Mouse (Mus musculus) urinary bladder, postnatal 25 days (tissue): ENCODE data around the gene Catip.
A peak's percentile ranks its signal among the peaks of the same experiment; 100 is the strongest.
"Not testable (repeated sequence)": the region's sequence is repeated elsewhere in the genome, so short reads cannot be mapped to it uniquely, and the experiment has no call there.

Experiments used
- DNase-seq: peaks from one replicate; pipeline ENCODE4 v3.0.0; 2022; ENCODE audit warnings: low spot score

Catip gene

DNA sequence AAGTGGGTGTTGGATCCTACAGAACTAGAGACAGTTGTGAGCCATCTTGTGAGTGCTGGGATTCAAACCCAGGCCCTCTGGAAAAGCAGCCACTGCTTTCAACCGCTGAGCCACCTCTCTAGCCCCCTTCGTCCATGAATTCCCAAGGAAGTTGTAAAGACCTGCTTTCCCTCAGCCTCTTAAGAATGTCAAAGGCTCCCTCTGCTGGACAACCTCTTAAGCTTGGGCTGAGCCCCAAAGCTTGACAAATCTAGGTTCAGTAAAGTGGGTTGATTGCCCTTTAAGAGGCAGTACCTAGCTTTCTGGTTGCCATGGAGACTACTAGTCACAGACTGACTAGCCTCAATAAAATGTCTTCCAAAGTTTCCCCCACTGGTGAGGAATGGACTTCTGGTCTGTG is at the start of gene Catip:
Gene Catip (plus strand): TSS at position 297 of the 400 bp plus-strand sequence.
- peak; percentile 61 for DNase-seq

DNA sequence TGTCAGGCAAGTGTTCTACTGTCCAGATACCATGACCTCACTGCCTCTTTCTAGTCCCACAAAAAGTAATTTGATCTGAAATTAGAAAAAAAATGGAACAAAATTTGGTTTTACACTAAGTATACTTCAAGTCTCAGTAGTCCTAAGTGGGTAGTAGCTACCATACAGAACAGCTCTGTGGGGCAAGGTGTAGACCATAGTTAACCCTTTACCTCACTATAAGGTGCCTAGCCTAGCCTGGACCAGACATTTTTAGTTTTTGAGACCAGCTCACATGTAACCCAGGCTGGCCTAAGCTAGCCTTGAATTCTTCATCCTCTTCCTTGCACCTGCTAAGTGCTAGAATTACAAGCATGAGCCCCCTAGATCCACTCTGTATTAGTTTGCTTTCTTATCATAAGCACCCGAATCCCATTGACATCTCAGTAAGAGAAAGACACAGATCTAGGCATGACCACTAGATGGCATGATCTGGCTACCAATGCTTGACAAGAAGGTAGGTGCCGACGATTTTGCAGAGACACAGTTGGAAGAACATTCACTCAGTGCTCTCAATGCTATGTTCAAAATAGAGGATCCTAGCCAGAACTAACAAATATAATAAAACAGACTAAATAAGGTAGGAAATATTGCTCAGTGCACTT is 48.7 kb upstream of the Catip start:
- DNase-seq = no peak

DNA sequence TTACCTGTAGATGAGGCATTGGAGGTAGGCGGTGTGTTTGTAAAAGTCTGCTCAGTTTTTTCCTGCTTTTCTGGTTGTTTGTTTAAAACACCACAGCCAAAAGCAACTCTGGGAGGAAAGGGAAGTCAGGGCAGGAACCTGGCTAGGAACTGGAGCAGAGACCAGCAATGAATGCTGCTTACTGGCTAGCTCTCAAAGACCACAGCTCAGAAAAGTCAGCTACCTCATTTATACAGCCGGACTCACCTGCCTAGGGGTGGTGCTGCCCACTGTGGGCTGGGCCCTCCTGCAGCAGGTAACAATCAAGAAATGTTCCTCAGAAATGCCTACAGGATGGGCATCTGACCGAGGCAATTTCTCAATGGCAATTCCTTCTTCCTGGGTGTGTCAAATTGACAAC is 47.1 kb upstream of the Catip start:
- DNase-seq = no peak

GRCm38 (mm10) chr1:74316114-74316827 is 45.6 kb upstream of the Catip start:
- no peak for DNase-seq

DNA sequence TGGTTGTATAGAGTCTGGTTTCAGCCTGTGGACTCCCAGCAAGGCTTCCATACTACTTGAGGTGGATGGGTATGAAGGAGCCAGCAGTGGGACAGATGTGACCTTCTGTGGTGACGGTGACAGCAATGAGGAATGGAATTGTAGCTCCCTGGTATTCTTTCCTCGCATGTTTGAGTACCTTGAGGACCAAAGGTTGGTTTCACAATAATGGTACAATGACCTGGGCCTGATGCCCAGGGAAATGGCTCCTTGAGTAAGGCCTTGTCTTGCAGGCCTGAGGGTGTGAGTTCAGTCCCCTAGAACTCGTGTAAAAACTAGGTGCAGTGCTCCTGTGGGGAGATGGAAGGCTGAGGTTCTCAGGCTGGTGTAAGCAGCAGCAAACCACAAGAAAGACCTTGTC is 43.2 kb upstream of the Catip start:
- no peak for DNase-seq

GRCm38 (mm10) chr1:74321396-74321795 is 40.5 kb upstream of the Catip start:
- no peak for DNase-seq

GRCm38 (mm10) chr1:74326916-74327315 is 35.0 kb upstream of the Catip start:
- not testable (repeated sequence) for DNase-seq

DNA sequence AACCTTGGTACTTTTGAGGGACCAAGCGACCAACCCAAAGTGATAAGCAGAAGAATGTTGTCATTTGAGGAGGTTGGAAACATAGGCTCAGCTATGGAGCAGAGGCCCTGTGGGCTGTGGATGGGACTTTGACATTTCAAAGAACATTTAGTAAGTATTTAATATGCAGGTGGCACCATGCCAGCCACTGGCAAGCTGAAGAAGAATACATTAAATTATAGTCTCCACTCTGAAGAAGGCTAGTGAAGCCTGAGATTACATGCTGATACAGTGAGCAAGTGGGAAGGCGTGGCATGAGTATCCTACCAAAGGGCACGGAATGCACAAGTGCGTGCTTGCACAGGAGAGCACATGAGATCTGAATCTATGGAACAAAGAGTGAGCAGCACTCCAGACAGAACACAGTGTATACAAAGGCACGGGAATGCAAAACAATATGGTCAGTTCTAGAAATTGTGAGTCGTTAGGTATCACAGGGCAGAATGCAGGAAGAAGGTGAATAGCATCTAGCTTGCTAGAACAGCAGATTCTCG is 31.9 kb upstream of the Catip start:
- peak; percentile 12 for DNase-seq

GRCm38 (mm10) chr1:74331046-74331681 is 30.7 kb upstream of the Catip start:
- DNase-seq = no peak

GRCm38 (mm10) chr1:74332241-74332763 is 29.6 kb upstream of the Catip start:
- peak; percentile 90 for DNase-seq

- no peak for DNase-seq
Measured at GRCm38 (mm10) chr1:74332930-74333329, 29.0 kb upstream of the Catip start.

- no peak for DNase-seq
Measured at GRCm38 (mm10) chr1:74334607-74335006, 27.3 kb upstream of the Catip start.

- DNase-seq = no peak
Measured at GRCm38 (mm10) chr1:74335033-74335432, 26.9 kb upstream of the Catip start.

- no peak for DNase-seq
Measured at GRCm38 (mm10) chr1:74335436-74336170, 26.3 kb upstream of the Catip start.

- no peak for DNase-seq
Measured at GRCm38 (mm10) chr1:74337241-74337771, 24.6 kb upstream of the Catip start.

GRCm38 (mm10) chr1:74338013-74338412 is 23.9 kb upstream of the Catip start:
- no peak for DNase-seq

- no peak for DNase-seq
Measured at GRCm38 (mm10) chr1:74338626-74339025, 23.3 kb upstream of the Catip start.

- DNase-seq = no peak
Measured at GRCm38 (mm10) chr1:74339917-74340316, 22.0 kb upstream of the Catip start.

DNA sequence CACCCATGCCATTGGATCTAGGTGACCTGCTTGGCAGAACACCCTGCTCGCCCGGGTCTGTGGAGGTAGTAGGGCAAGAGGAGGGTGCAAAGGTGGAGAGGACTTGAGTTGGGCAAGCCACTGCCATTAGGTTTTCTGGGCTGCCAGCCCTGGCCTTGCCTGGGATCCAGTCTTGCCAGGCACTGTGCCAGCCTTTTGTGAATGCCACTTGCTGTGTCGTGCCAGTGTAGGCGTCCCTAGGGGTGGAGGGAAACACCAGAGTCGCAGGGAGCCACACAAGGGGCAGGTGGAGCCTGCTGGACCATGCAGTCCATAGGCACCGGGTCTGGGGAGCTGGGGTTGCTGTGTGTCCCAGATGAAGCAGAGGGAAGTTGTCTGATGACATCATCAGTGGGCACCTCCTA is 21.5 kb upstream of the Catip start:
- DNase-seq = no peak

- DNase-seq = not testable (repeated sequence)
Measured at GRCm38 (mm10) chr1:74340992-74341391, 20.9 kb upstream of the Catip start.

DNA sequence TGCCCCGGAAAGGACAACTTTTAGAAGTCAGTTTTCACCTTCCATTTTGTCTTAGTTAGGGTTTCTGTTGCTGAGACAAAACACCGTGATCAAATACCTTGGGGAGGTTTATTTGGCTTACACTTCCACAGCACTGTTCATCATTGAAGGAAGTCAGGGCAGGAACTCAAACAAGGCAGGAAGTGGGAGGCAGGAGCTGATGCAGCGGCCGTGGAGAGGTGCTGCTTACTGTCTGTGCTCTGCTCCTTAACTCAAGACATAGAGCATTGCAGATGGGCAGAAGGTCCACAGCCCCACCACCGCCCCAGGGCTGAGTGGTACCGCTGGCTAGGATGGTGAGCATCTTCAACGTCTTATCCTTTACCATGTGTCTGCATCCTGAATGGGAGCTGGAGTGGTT is 20.0 kb upstream of the Catip start:
- DNase-seq = no peak

- DNase-seq = no peak
Measured at GRCm38 (mm10) chr1:74342308-74342707, 19.6 kb upstream of the Catip start.
